Mouse (Mus musculus) MEL (cell line): ENCODE data around the gene Mybpc2. TPM values are rescaled to one million over a fixed set of nuclear protein-coding genes. Genes with fewer than 3 reads are reported as not detected.

Experiments used
- DNase-seq: peaks from one replicate; pipeline ENCODE4 v3.0.0; 2011; ENCODE audit warnings: low read depth, low spot score
- H3K27ac ChIP-seq: 2 replicates; pipeline ENCODE4 v1.5.1; 2012; ENCODE audit warnings: low read depth, mild to moderate bottlenecking, control low read depth, low read length, moderate library complexity; ENCODE audit not compliant: control insufficient read depth
- H3K27me3 ChIP-seq, 2 experiments: fragments of 150-350 bp in 1 of 2; sonication (generic) in 1 of 2; 2 replicates each; pipeline ENCODE4 v1.6.1; 2012; ENCODE audit warnings: low read length in 2 of 2, mild to moderate bottlenecking in 2 of 2, improper control_type of control experiment in 1 of 2, moderate library complexity in 1 of 2; ENCODE audit not compliant: insufficient read depth in 2 of 2, control insufficient read depth in 1 of 2
- H3K36me3 ChIP-seq, 2 experiments: 2 replicates each; pipeline ENCODE4 v1.6.1; 2012 to 2014; ENCODE audit warnings: low read length in 2 of 2, improper control_type of control experiment in 1 of 2, inconsistent platforms in 1 of 2, mild to moderate bottlenecking in 1 of 2; ENCODE audit not compliant: insufficient read depth in 2 of 2, control insufficient read depth in 1 of 2
- H3K4me1 ChIP-seq, 2 experiments: fragments of 150-350 bp in 1 of 2; sonication (generic) in 1 of 2; 2 replicates each; pipeline ENCODE4 v1.6.1; 2012; ENCODE audit warnings: low read length in 2 of 2, improper control_type of control experiment in 1 of 2, mild to moderate bottlenecking in 1 of 2; ENCODE audit not compliant: insufficient read depth in 2 of 2, control insufficient read depth in 1 of 2
- H3K4me3 ChIP-seq, 2 experiments: fragments of 150-350 bp in 1 of 2; sonication (generic) in 1 of 2; 2 replicates each; pipeline ENCODE4 v1.5.1; 2012; ENCODE audit warnings: low read depth in 2 of 2, low read length in 2 of 2, mild to moderate bottlenecking in 2 of 2, moderate library complexity in 2 of 2, control low read depth in 1 of 2, improper control_type of control experiment in 1 of 2; ENCODE audit not compliant: control insufficient read depth in 1 of 2, insufficient read depth in 1 of 2
- H3K79me2 ChIP-seq: 2 replicates; pipeline ENCODE4 v1.6.1; 2012; ENCODE audit warnings: mild to moderate bottlenecking, low read length, moderate library complexity; ENCODE audit not compliant: control insufficient read depth, poor library complexity, insufficient read depth
- H3K9ac ChIP-seq: 2 replicates; pipeline ENCODE4 v1.6.1; 2012; ENCODE audit warnings: low read depth, mild to moderate bottlenecking, control low read depth, low read length, moderate library complexity; ENCODE audit not compliant: control insufficient read depth, poor library complexity, severe bottlenecking
- H3K9me3 ChIP-seq: fragments of 150-350 bp; sonication (generic); replicated peaks from 2 replicates; pipeline ENCODE4 v1.6.1; 2012; ENCODE audit warnings: mild to moderate bottlenecking, low read length, improper control_type of control experiment, moderate library complexity; ENCODE audit not compliant: insufficient read depth
- CHD2 ChIP-seq: IDR thresholded peaks from 2 replicates; pipeline ENCODE4 v1.6.1; 2011; ENCODE audit warnings: low read length, improper control_type of control experiment
- E2F4 ChIP-seq: IDR thresholded peaks from 2 replicates; pipeline ENCODE4 v1.6.1; 2011; ENCODE audit warnings: low read depth, low read length, improper control_type of control experiment, borderline replicate concordance
- ELF1 ChIP-seq: IDR thresholded peaks from 2 replicates; pipeline ENCODE4 v1.6.1; 2014; ENCODE audit warnings: low read depth, mild to moderate bottlenecking, inconsistent platforms, low read length, improper control_type of control experiment, moderate library complexity
- MAFK ChIP-seq: IDR thresholded peaks from 2 replicates; pipeline ENCODE4 v1.6.1; 2011; ENCODE audit warnings: low read depth, mild to moderate bottlenecking, low read length, improper control_type of control experiment, borderline replicate concordance
- MAX ChIP-seq: IDR thresholded peaks from 2 replicates; pipeline ENCODE4 v1.6.1; 2011; ENCODE audit warnings: low read length, improper control_type of control experiment
- MXI1 ChIP-seq: IDR thresholded peaks from 2 replicates; pipeline ENCODE4 v1.6.1; 2011; ENCODE audit warnings: mild to moderate bottlenecking, low read depth, low read length, improper control_type of control experiment
- NRF1 ChIP-seq: IDR thresholded peaks from 2 replicates; pipeline ENCODE4 v1.6.1; 2014; ENCODE audit warnings: low read depth, mild to moderate bottlenecking, inconsistent platforms, low read length, improper control_type of control experiment, moderate library complexity; ENCODE audit not compliant: poor library complexity, insufficient read depth, severe bottlenecking
- POLR2A ChIP-seq, 2 experiments: IDR thresholded peaks; 2 replicates each; pipeline ENCODE4 v1.6.1; 2011 to 2012; ENCODE audit warnings: low read length in 2 of 2, mild to moderate bottlenecking in 2 of 2, control low read depth in 1 of 2, improper control_type of control experiment in 1 of 2, low read depth in 1 of 2, moderate library complexity in 1 of 2; ENCODE audit not compliant: control insufficient read depth in 1 of 2, insufficient read depth in 1 of 2, poor library complexity in 1 of 2
- POLR2AphosphoS2 ChIP-seq: IDR thresholded peaks from 2 replicates; pipeline ENCODE4 v1.6.1; 2011; ENCODE audit warnings: low read length, improper control_type of control experiment
- RCOR1 ChIP-seq: IDR thresholded peaks from 2 replicates; pipeline ENCODE4 v1.6.1; 2012; ENCODE audit warnings: low read depth, mild to moderate bottlenecking, inconsistent platforms, low read length, improper control_type of control experiment
- ZC3H11A ChIP-seq: IDR thresholded peaks from 2 replicates; pipeline ENCODE4 v1.6.1; 2012; ENCODE audit warnings: low read depth, mild to moderate bottlenecking, inconsistent platforms, low read length, improper control_type of control experiment
- ZMIZ1 ChIP-seq: IDR thresholded peaks from 2 replicates; pipeline ENCODE4 v1.6.1; 2012; ENCODE audit warnings: low read depth, mild to moderate bottlenecking, inconsistent platforms, low read length, improper control_type of control experiment, moderate library complexity
- polyA plus RNA-seq, 2 experiments: library from polyadenylated mRNA; stranded (reverse) in 1 of 2; unstranded in 1 of 2; fragments of >175 nt in 1 of 2; fragments of >200 nt in 1 of 2; gene quantifications; 2 replicates each; pipeline versions ENCODE4 v1.2.1 to v1.2.4; 2012; ENCODE audit warnings: low replicate concordance in 2 of 2, low read depth in 1 of 2; ENCODE audit not compliant: insufficient read length in 2 of 2, insufficient read depth in 1 of 2, missing spikeins in 1 of 2
- total RNA-seq: library from RNA; depleted of rRNA; stranded (reverse); fragments of 300-350 nt; gene quantifications from 2 replicates; pipeline ENCODE4 v1.2.3, GENCODE M21; 2012; rRNA removed

The Mybpc2 gene
- total and polyA plus RNA-seq, 3 experiments, result not detected

- Histone ChIP-seq H3K36me3 (no peaks in the 10 kb centered on the region), H3K27me3 (no peaks in the 10 kb centered on the region), H3K9ac (no peak overlapping the region), H3K4me3 (no peak overlapping the region), H3K79me2 (no peaks in the 10 kb centered on the region), H3K9me3 (no peaks in the 10 kb centered on the region), H3K4me1 (no peaks in the 10 kb centered on the region), H3K27ac (no peak overlapping the region)
- no peak for DNase-seq
- TF ChIP-seq MAFK (no peak), MXI1 (no peak), POLR2A (IDR thresholded peaks at IDR 0.05; ENCODE audit: control insufficient read depth in 1 of 2, insufficient read depth in 1 of 2, low read depth in 1 of 2, low read length in 2 of 2, poor library complexity in 1 of 2) (no peak), CHD2 (no peak), ELF1 (no peak), ZC3H11A (no peak), MAX (no peak), RCOR1 (no peak), POLR2AphosphoS2 (no peak), ZMIZ1 (no peak), NRF1 (no peak)
These were observed 68.2 kb downstream of the Mybpc2 start for GRCm38 (mm10) chr7:44456302-44456701.

- H3K36me3 ChIP-seq, result no peaks in the 10 kb centered on the region
- H3K4me3 ChIP-seq, result no peak overlapping the region
- no peaks in the 10 kb centered on the region for H3K9me3 ChIP-seq
- no peaks in the 10 kb centered on the region for H3K79me2 ChIP-seq
- no peak overlapping the region for H3K9ac ChIP-seq
- H3K4me1 ChIP-seq, result no peaks in the 10 kb centered on the region
- DNase-seq, result no peak
- TF ChIP-seq E2F4, result no peak
- TF ChIP-seq, all 39 proteins: peak for 0
- Histone ChIP-seq H3K27ac (no peak overlapping the region), H3K27me3 (no peaks in the 10 kb centered on the region)
These were observed 71.2 kb downstream of the Mybpc2 start for GRCm38 (mm10) chr7:44453256-44453655.

Other genes starting within 250 kb of the Mybpc2 start
- 0.33 and 0.39 TPM in 2 replicates for gene Clec11a, start 217.8 kb downstream of the Mybpc2 start, total RNA-seq
- gene Clec11a, start 217.8 kb downstream of the Mybpc2 start, polyA plus RNA-seq, result under 1 TPM in 1 of 2 experiments, not detected in 1; 0.33 TPM
- 0.12 and 0.29 TPM in 2 replicates for gene Shank1, start 214.4 kb downstream of the Mybpc2 start, total RNA-seq
- gene Shank1, start 214.4 kb downstream of the Mybpc2 start, polyA plus RNA-seq, result 1 to 10 TPM in 1 of 2 experiments, not detected in 1; 3.9 TPM
- gene Syt3, start 140.6 kb downstream of the Mybpc2 start, total RNA-seq, result 0.08 and 0.20 TPM in 2 replicates
- gene Syt3, start 140.6 kb downstream of the Mybpc2 start, polyA plus RNA-seq, result under 1 TPM in 1 of 2 experiments, not detected in 1; 0.56 TPM
- gene 1700008O03Rik, start 138.8 kb downstream of the Mybpc2 start, total RNA-seq, result not detected in 2 replicates
- under 1 TPM in 1 of 2 experiments, not detected in 1; 0.95 TPM for gene 1700008O03Rik, start 138.8 kb downstream of the Mybpc2 start, polyA plus RNA-seq
- gene Lrrc4b, start 95.6 kb downstream of the Mybpc2 start, total RNA-seq, result 0.52 and 0.58 TPM in 2 replicates
- 1 to 10 TPM in 1 of 2 experiments, not detected in 1; 4.4 TPM for gene Lrrc4b, start 95.6 kb downstream of the Mybpc2 start, polyA plus RNA-seq
- gene Aspdh, start 59.3 kb downstream of the Mybpc2 start, total RNA-seq, result not detected in 2 replicates
- gene Aspdh, start 59.3 kb downstream of the Mybpc2 start, polyA plus RNA-seq, result under 1 TPM in 1 of 2 experiments, not detected in 1; 0.89 TPM
- gene Josd2, start 56.7 kb downstream of the Mybpc2 start, total RNA-seq, result 58.4 and 95.5 TPM in 2 replicates
- gene Josd2, start 56.7 kb downstream of the Mybpc2 start, polyA plus RNA-seq, result 100 to 1,000 TPM in 1 of 2 experiments, not detected in 1; 141 TPM
- 81.3 and 91.4 TPM in 2 replicates for gene Emc10, start 28.1 kb downstream of the Mybpc2 start, total RNA-seq
- 100 to 1,000 TPM in 1 of 2 experiments, not detected in 1; 149 TPM for gene Emc10, start 28.1 kb downstream of the Mybpc2 start, polyA plus RNA-seq
- gene Fam71e1, start 28.1 kb downstream of the Mybpc2 start, total RNA-seq, result 0.69 and 1.2 TPM in 2 replicates
- 1 to 10 TPM in 1 of 2 experiments, not detected in 1; 2.0 TPM for gene Fam71e1, start 28.1 kb downstream of the Mybpc2 start, polyA plus RNA-seq
- 0.04 and 0.10 TPM in 2 replicates for gene Spib, start 7.4 kb upstream of the Mybpc2 start, total RNA-seq
- under 1 TPM in 1 of 2 experiments, not detected in 1; 0.13 TPM for gene Spib, start 7.4 kb upstream of the Mybpc2 start, polyA plus RNA-seq
- gene Pold1, start 24.2 kb upstream of the Mybpc2 start, total RNA-seq, result 82.6 and 87.8 TPM in 2 replicates
- 100 to 1,000 TPM in 1 of 2 experiments, not detected in 1; 104 TPM for gene Pold1, start 24.2 kb upstream of the Mybpc2 start, polyA plus RNA-seq
- 42.3 and 49.7 TPM in 2 replicates for gene Nr1h2, start 29.3 kb upstream of the Mybpc2 start, total RNA-seq
- 10 to 100 TPM in 1 of 2 experiments, not detected in 1; 82.3 TPM for gene Nr1h2, start 29.3 kb upstream of the Mybpc2 start, polyA plus RNA-seq
- gene Napsa, start 47.7 kb upstream of the Mybpc2 start, total RNA-seq, result 0.23 TPM in 1 of 2 replicates, not detected in the other
- under 1 TPM in 1 of 2 experiments, not detected in 1; 0.33 TPM for gene Napsa, start 47.7 kb upstream of the Mybpc2 start, polyA plus RNA-seq
- not detected in 2 replicates for gene Kcnc3, start 66.0 kb upstream of the Mybpc2 start, total RNA-seq
- not detected for gene Kcnc3, start 66.0 kb upstream of the Mybpc2 start, polyA plus RNA-seq
- gene Myh14, start 146.2 kb upstream of the Mybpc2 start, total RNA-seq, result under 0.01 and 0.07 TPM in 2 replicates
- under 1 TPM in 1 of 2 experiments, not detected in 1; 0.08 TPM for gene Myh14, start 146.2 kb upstream of the Mybpc2 start, polyA plus RNA-seq
- not detected in 2 replicates for gene Izumo2, start 184.1 kb upstream of the Mybpc2 start, total RNA-seq
- not detected for gene Izumo2, start 184.1 kb upstream of the Mybpc2 start, polyA plus RNA-seq
- 24.9 and 25.7 TPM in 2 replicates for gene Vrk3, start 223.8 kb upstream of the Mybpc2 start, total RNA-seq
- 10 to 100 TPM in 1 of 2 experiments, not detected in 1; 55.6 TPM for gene Vrk3, start 223.8 kb upstream of the Mybpc2 start, polyA plus RNA-seq
- 0.65 and 1.3 TPM in 2 replicates for gene Zfp473, start 226.4 kb upstream of the Mybpc2 start, total RNA-seq
- under 1 TPM in 1 of 2 experiments, not detected in 1; 0.96 TPM for gene Zfp473, start 226.4 kb upstream of the Mybpc2 start, polyA plus RNA-seq